Mouse (Mus musculus): ENCODE data around the gene Ankrd13a. TPM values are rescaled to one million over a fixed set of nuclear protein-coding genes. Genes with fewer than 3 reads are reported as not detected.
A peak's percentile ranks its signal among the peaks of the same experiment; 100 is the strongest.

The Ankrd13a gene
- polyA plus RNA-seq, 1 experiment from 2014 or later, result 31.1 TPM

DNA sequence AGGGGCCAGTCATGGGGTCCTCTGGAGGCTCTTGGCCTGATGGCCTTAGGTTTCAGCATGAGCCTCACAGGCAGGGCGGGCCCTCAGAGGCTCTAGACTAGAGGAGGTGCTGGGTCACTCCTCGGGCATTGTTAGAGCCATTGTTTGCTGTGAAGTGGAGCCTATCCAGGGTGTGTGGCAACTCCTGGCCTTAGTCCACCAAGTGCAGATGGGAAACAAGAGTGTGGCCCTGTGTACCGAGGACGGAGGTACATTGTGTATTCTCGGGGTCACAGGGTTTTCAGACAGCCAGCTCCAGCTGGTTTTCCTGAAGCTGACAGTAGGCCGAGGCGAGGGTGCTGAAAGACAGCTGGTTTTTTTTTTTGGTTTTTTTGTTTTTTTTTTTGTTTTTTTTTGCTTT is 18.8 kb downstream of the Ankrd13a start:
- Histone ChIP-seq H3K4me2 (no peak overlapping the region), H3K9me3 (no peaks in the 10 kb centered on the region), H3K27me3 (replicated peaks) (no peaks in the 10 kb centered on the region), H3K27ac (no peak overlapping the region), H3K36me3 (replicated peaks) (peaks cover 43% of the 10 kb centered on the region; the same call in 1 of the 2 replicates), H3K9ac (no peak overlapping the region), H3K4me1 (peaks cover 20% of the 10 kb centered on the region), H3K4me3 (no peak overlapping the region)
- ATAC-seq (replicated peaks), result no peak
- WGBS, result 75% methylated on average over 7 of the region's 7 CpGs

- no peak overlapping the region for H3K4me2 ChIP-seq
- no peak overlapping the region for H3K9ac ChIP-seq
- H3K36me3 ChIP-seq (replicated peaks), result peaks cover 49% of the 10 kb centered on the region; the same call in 1 of the 2 replicates
- 70% methylated on average over 4 of the region's 4 CpGs for WGBS
- H3K27ac ChIP-seq, result no peak overlapping the region
- H3K27me3 ChIP-seq (replicated peaks), result no peaks in the 10 kb centered on the region
- peaks cover 20% of the 10 kb centered on the region for H3K4me1 ChIP-seq
- H3K9me3 ChIP-seq, result no peaks in the 10 kb centered on the region
- no peak for ATAC-seq (replicated peaks)
- H3K4me3 ChIP-seq, result no peak overlapping the region
Observed at GRCm38 (mm10) chr5:114794609-114795008, 20.1 kb downstream of the Ankrd13a start.

DNA sequence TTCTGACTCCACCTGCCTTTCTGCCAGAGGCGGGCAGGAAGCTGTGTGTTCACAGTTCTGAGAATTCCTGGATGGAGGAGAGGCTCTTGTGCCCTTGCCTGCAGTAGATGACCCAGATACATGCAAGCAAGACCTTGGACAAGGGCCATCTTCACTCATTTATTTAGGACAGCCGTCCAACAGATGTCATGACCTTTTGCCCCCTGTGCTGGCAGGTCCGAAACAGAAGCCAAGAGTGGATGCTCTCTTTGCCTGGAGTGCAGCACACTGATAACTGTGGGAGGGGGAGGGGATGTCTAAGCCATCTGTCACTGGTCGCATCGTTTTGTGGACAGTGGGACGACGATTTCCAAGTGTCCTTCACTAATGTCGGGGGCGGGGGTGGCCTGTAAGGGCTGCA is 20.8 kb downstream of the Ankrd13a start:
- H3K9ac ChIP-seq, result no peak overlapping the region
- no peak for ATAC-seq (replicated peaks)
- no peaks in the 10 kb centered on the region for H3K9me3 ChIP-seq
- H3K4me2 ChIP-seq, result no peak overlapping the region
- H3K27ac ChIP-seq, result no peak overlapping the region
- WGBS, result 40% methylated on average over 9 of the region's 9 CpGs
- H3K27me3 ChIP-seq (replicated peaks), result no peaks in the 10 kb centered on the region
- peaks cover 20% of the 10 kb centered on the region for H3K4me1 ChIP-seq
- H3K4me3 ChIP-seq, result no peak overlapping the region
- H3K36me3 ChIP-seq (replicated peaks), result peaks cover 54% of the 10 kb centered on the region; the same call in 1 of the 2 replicates

GRCm38 (mm10) chr5:114795653-114796052 is 21.2 kb downstream of the Ankrd13a start:
- no peaks in the 10 kb centered on the region for H3K9me3 ChIP-seq
- peaks cover 20% of the 10 kb centered on the region for H3K4me1 ChIP-seq
- H3K36me3 ChIP-seq (replicated peaks), result peaks cover 58% of the 10 kb centered on the region; the same call in 1 of the 2 replicates
- ATAC-seq (replicated peaks), result no peak
- H3K9ac ChIP-seq, result no peak overlapping the region
- H3K4me2 ChIP-seq, result no peak overlapping the region
- 39% methylated on average over 9 of the region's 9 CpGs for WGBS
- no peak overlapping the region for H3K4me3 ChIP-seq
- H3K27me3 ChIP-seq (replicated peaks), result no peaks in the 10 kb centered on the region
- H3K27ac ChIP-seq, result no peak overlapping the region

DNA sequence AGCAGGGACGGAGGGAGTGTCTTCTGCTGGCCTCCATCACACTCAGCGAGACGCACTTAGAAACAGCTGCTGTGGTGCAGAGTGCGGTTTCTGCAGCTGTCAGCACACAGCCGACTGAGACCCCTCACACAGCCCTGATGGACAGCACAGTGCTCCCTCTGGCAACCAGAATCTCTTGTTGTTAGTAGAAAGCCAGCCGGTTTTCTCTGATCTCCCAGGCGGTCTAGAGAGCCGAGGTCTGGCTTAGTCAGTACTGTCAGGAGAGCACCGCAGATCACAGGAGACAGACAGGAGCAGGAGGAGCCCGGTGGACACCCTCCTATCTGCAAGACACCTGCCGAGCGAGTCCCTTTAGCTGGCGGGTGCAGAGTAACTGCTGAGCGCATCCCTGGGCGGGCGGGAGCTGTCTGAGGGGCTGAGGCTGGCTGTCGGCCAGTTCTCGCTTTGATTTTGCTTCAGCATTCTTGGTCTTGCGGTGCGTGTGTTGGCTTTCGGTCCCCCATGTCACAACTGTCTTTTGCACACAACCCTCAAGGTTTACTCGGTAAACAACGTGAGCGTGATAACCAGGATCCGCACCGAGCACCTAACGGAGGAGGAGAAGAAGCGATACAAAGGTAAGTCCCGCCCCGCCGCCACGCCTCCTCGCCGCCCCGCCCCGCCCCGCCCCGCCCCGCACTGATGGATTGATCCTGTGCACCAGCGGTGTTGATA is 22.0 kb downstream of the Ankrd13a start:
- Histone ChIP-seq H3K4me3 (peak overlapping the region; percentile 28), H3K4me1 (peaks cover 20% of the 10 kb centered on the region), H3K36me3 (replicated peaks) (peaks cover 52% of the 10 kb centered on the region), H3K4me2 (peak overlapping the region; percentile 52), H3K9me3 (no peaks in the 10 kb centered on the region), H3K9ac (peak overlapping the region; percentile 45), H3K27me3 (replicated peaks) (no peaks in the 10 kb centered on the region), H3K27ac (peak overlapping the region; percentile 59)
- ATAC-seq (replicated peaks), result peak; percentile 71
- 6% methylated on average over 40 of the region's 40 CpGs for whole genome bisulfite sequencing

DNA sequence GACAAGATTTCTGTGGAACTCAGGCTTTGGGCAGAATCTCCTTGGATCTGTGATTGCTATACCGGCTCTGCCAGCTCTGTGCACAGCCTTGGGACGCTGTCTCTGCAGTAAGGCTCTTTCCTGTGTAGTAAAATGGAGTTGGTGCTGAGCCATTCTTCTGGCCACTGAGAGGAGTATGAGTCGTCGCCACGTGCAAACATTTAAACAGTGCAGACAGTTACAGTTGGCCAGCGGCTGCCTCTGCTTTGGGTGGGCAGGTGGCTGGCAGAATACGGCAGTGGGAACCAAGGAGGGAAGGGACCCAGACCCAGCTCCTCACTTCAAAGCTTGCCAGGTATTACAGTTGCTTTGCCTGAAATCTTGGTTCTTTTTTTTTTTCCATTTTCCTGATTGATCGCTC is 22.8 kb downstream of the Ankrd13a start:
- Histone ChIP-seq H3K4me1 (peaks cover 20% of the 10 kb centered on the region), H3K9me3 (no peaks in the 10 kb centered on the region), H3K27ac (no peak overlapping the region), H3K36me3 (replicated peaks) (peaks cover 51% of the 10 kb centered on the region), H3K4me3 (no peak overlapping the region), H3K9ac (no peak overlapping the region), H3K27me3 (replicated peaks) (no peaks in the 10 kb centered on the region), H3K4me2 (no peak overlapping the region)
- no peak for ATAC-seq (replicated peaks)
- 87% methylated on average over 8 of the region's 8 CpGs for WGBS

GRCm38 (mm10) chr5:114799848-114800247 is 25.4 kb downstream of the Ankrd13a start:
- WGBS, result 88% methylated on average over 11 of the region's 11 CpGs
- Histone ChIP-seq H3K27me3 (replicated peaks) (no peaks in the 10 kb centered on the region), H3K36me3 (replicated peaks) (peaks cover 52% of the 10 kb centered on the region), H3K4me2 (no peak overlapping the region), H3K4me3 (no peak overlapping the region), H3K9ac (no peak overlapping the region), H3K4me1 (peaks cover 18% of the 10 kb centered on the region), H3K9me3 (no peaks in the 10 kb centered on the region), H3K27ac (no peak overlapping the region)
- ATAC-seq (replicated peaks), result no peak

DNA sequence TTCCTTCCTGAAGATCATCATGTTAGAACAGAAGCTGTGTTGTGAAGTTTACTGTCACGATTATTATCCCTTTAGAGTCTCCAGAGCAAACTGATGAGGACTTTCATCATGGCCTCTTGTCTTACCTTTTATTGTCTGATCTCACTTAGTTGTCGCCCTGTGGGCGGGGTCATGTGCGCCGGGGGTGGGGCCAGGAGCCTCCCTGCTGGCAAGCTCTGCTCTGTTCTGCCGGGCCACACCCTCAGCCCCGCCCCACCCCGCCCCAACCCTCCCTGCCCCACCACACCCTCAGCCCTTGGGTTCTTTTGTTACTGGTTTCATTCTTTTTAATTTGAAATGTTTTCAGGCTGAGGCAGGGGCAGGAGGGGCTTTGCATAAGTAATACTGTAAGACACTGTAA is 26.6 kb downstream of the Ankrd13a start:
- Histone ChIP-seq H3K36me3 (replicated peaks) (peaks cover 58% of the 10 kb centered on the region), H3K9ac (no peak overlapping the region), H3K4me3 (no peak overlapping the region), H3K27me3 (replicated peaks) (no peaks in the 10 kb centered on the region), H3K27ac (no peak overlapping the region), H3K9me3 (no peaks in the 10 kb centered on the region), H3K4me2 (no peak overlapping the region), H3K4me1 (peaks cover 8% of the 10 kb centered on the region)
- no peak for ATAC-seq (replicated peaks)
- 25% methylated on average over 8 of the region's 8 CpGs for WGBS

DNA sequence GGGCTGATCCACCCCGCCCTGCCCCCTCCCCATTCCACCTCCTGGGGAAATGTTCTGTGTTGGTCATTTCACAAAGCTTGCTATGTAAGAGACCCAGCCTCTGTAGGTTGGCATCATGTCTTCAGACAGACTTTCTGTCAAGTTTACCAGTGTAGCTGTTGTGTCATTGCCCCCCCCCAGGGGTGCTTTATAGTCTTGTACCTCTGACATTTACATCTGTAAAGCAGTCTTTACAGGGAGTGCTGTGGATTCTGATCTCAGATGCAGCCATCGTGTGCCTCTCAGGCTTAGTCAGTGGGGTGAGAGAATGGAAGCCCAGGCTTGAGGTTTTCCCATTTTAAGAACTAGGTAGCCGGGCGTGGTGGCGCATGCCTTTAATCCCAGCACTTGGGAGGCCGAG is 27.4 kb downstream of the Ankrd13a start:
- Histone ChIP-seq H3K4me2 (no peak overlapping the region), H3K27me3 (replicated peaks) (no peaks in the 10 kb centered on the region), H3K4me3 (no peak overlapping the region), H3K27ac (no peak overlapping the region), H3K9me3 (no peaks in the 10 kb centered on the region), H3K36me3 (replicated peaks) (peaks cover 58% of the 10 kb centered on the region), H3K4me1 (no peaks in the 10 kb centered on the region; the same call in 1 of the 2 replicates), H3K9ac (no peak overlapping the region)
- no peak for ATAC-seq (replicated peaks)
- WGBS, result 82% methylated on average over 6 of the region's 6 CpGs

DNA sequence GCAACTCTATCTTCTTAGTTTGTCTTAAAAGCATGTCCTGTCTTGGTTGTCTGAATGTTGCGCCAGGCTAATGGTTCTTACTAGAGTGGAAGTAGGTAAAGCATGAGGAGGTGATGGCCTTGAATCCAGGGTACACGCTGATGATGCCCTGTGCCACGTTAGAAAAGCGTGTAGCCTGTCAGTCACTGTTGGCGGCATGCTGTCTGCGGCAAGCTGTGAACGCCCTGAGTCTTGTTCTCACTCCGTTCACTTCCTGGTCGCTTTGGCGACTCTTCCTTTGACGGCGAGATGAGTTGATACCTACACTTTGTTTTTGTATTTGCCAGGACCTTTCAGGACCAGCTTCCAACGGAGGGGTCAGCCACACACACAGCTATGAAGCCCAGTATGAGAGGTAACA is 28.8 kb downstream of the Ankrd13a start:
- H3K4me1 ChIP-seq, result peaks cover 8% of the 10 kb centered on the region
- no peak overlapping the region for H3K4me3 ChIP-seq
- peaks cover 60% of the 10 kb centered on the region for H3K36me3 ChIP-seq (replicated peaks)
- WGBS, result 89% methylated on average over 13 of the region's 13 CpGs
- H3K9ac ChIP-seq, result no peak overlapping the region
- H3K4me2 ChIP-seq, result no peak overlapping the region
- H3K9me3 ChIP-seq, result no peaks in the 10 kb centered on the region
- no peaks in the 10 kb centered on the region for H3K27me3 ChIP-seq (replicated peaks)
- no peak overlapping the region for H3K27ac ChIP-seq
- no peak for ATAC-seq (replicated peaks)

GRCm38 (mm10) chr5:114804335-114804734 is 29.9 kb downstream of the Ankrd13a start:
- Histone ChIP-seq H3K27me3 (replicated peaks) (no peaks in the 10 kb centered on the region), H3K36me3 (replicated peaks) (peaks cover 53% of the 10 kb centered on the region), H3K9me3 (no peaks in the 10 kb centered on the region), H3K4me3 (no peak overlapping the region), H3K9ac (no peak overlapping the region), H3K27ac (no peak overlapping the region), H3K4me2 (no peak overlapping the region), H3K4me1 (peaks cover 8% of the 10 kb centered on the region)
- 78% methylated on average over 13 of the region's 13 CpGs for WGBS
- ATAC-seq (replicated peaks), result no peak

DNA sequence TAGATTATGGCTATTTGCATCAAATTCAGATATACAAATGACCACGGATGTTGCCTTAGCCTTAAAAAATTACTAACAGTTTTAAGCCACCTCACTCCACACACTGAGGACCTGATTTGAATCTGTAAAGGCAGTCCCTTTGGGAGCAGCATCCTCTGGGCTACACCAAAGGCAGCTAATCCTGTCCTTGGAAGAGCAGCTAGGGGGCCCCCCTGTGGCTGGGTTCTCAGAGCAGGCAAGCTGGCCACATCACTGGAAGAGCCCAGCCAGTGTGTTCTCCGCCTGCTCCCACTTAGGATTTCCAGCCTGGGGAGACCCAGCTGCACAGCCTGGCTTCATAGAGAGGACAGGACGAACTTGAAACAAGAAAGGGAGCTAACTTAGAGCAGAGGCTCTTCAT is 30.5 kb downstream of the Ankrd13a start:
- Histone ChIP-seq H3K4me1 (peaks cover 14% of the 10 kb centered on the region), H3K4me3 (no peak overlapping the region), H3K27ac (no peak overlapping the region), H3K4me2 (no peak overlapping the region), H3K9me3 (no peaks in the 10 kb centered on the region), H3K9ac (no peak overlapping the region), H3K27me3 (replicated peaks) (no peaks in the 10 kb centered on the region), H3K36me3 (replicated peaks) (peaks cover 47% of the 10 kb centered on the region)
- 23% methylated on average over 3 of the region's 3 CpGs for WGBS
- no peak for ATAC-seq (replicated peaks)
